Mouse (Mus musculus) megakaryocyte, embryonic 14.5 days (primary cell): Measurements from ENCODE around the gene Fam173a.

Experiments
- FLI1 ChIP-seq: IDR thresholded peaks from 2 replicates; pipeline ENCODE4 v1.6.1; 2012; ENCODE audit warnings: low read length, inconsistent platforms, mixed read lengths
- GATA1 ChIP-seq: IDR thresholded peaks from 3 replicates; pipeline ENCODE4 v1.6.1; 2012; ENCODE audit warnings: mixed read lengths, low read length, inconsistent platforms, borderline replicate concordance

- TF ChIP-seq GATA1 (no peak), FLI1 (peak; percentile 93)
Observed at GRCm38 (mm10) chr17:25823452-25823851, 30.8 kb upstream of the Fam173a start, which contains the start of gene Wdr24.
